ENCODE assay signal across 23 mouse cellular contexts in genomic region chr7:68087496-68087895, GRCm38 (mm10).
DNase-seq lines count a peak whose midpoint lies in the region; ATAC-seq and TF ChIP-seq lines count a peak whose summit lies in the region.
"Had no signal": no experiment of that assay in that cellular context is flagged by ENCODE, and none has a peak within 500 bp of the region (broad histone marks: within the 10 kb centered on the region; RNA-seq: fewer than 3 reads in every experiment).

No protein-coding gene starts in this region.

- H3K27me3 ChIP-seq in hindbrain, embryonic 10.5 days (ENCODE audit: insufficient read depth, poor library complexity, severe bottlenecking): no peaks in the 10 kb centered on the region
- no peaks in the 10 kb centered on the region for H3K27me3 ChIP-seq in hindbrain, embryonic 13.5 days
- H3K27me3 ChIP-seq in CH12.LX (replicated peaks): no peaks in the 10 kb centered on the region
- no peaks in the 10 kb centered on the region for H3K27me3 ChIP-seq in liver, embryonic 11.5 days (replicated peaks; ENCODE audit: control insufficient read depth, insufficient read depth, low read length)
- H3K27me3 ChIP-seq: embryonic facial prominence, embryonic 15.5 days had no signal

- dilution Hi-C loops in CH12.LX (cut with MboI; ENCODE audit: extremely low pct_ligation_motif_present, extremely low pct_unique_long_range_greater_than_20kb, low sequenced_read_pairs): no loop called here

- no peak for ATAC-seq in hindbrain, embryonic 13.5 days (ENCODE audit: low FRiP score)
- peak; percentile 41 for ATAC-seq in megakaryocyte progenitor cell, adult 5-6 weeks (replicated peaks; ENCODE audit: poor library complexity)
- ATAC-seq in liver, embryonic 11.5 days (replicated peaks; ENCODE audit: low FRiP score): no peak
- ATAC-seq: forebrain, embryonic 14.5 days had no signal

- peaks cover 61% of the 10 kb centered on the region for H3K4me1 ChIP-seq in hindbrain, embryonic 10.5 days (replicated peaks)
- peaks cover 77% of the 10 kb centered on the region for H3K4me1 ChIP-seq in hindbrain, embryonic 13.5 days (replicated peaks)
- H3K4me1 ChIP-seq in CH12.LX (ENCODE audit: control insufficient read depth in 1 of 2, insufficient read depth in 2 of 2): peaks cover 17 to 34% of the 10 kb centered on the region in 2 experiments
- peaks cover 71% of the 10 kb centered on the region for H3K4me1 ChIP-seq in liver, embryonic 11.5 days (replicated peaks; ENCODE audit: control insufficient read depth, insufficient read depth, low read length)

- H3K27ac ChIP-seq in hindbrain, embryonic 10.5 days: peak overlapping the region; percentile 50; the same call in 1 of the 2 replicates
- no peak overlapping the region for H3K27ac ChIP-seq in hindbrain, embryonic 13.5 days
- no peak overlapping the region for H3K27ac ChIP-seq in CH12.LX (ENCODE audit: insufficient read depth, low read depth)
- no peak overlapping the region for H3K27ac ChIP-seq in liver, embryonic 11.5 days (ENCODE audit: low read depth, low read length)
- H3K27ac ChIP-seq: embryonic facial prominence, embryonic 15.5 days; forebrain, embryonic 10.5 days; gastrocnemius, adult 2 months; hindbrain, embryonic 14.5 days had no signal

- no peak for DNase-seq in hindbrain, embryonic 10.5 days (ENCODE audit: low spot score)
- DNase-seq in layer of hippocampus, adult 9-11 months: peak; percentile 38
- no peak for DNase-seq in layer of hippocampus, adult 11-12 months (ENCODE audit: low spot score)
- peak; percentile 61 for DNase-seq in CH12.LX (ENCODE audit: extremely low read depth)
- no peak for DNase-seq in liver, embryonic 11.5 days (ENCODE audit: low spot score)
- no peak for DNase-seq in retina, embryonic 14.5 days (ENCODE audit: low spot score)
- DNase-seq: adrenal gland, adult 2 months; adrenal gland, postnatal 25 days; cerebellum, adult 18-20 months; cerebellum, postnatal 10 days; embryo, embryonic 11 days; gastrocnemius, adult 2 months; gastrocnemius, postnatal 25 days; heart, adult 11 months; heart, postnatal 10 days; heart, postnatal 4 days had no signal

- H3K9ac ChIP-seq in hindbrain, embryonic 13.5 days: no peak overlapping the region
- no peak overlapping the region for H3K9ac ChIP-seq in CH12.LX (ENCODE audit: insufficient read depth, low read depth)
- H3K9ac ChIP-seq in liver, embryonic 11.5 days (ENCODE audit: low read depth, low read length): no peak overlapping the region
- H3K9ac ChIP-seq: embryonic facial prominence, embryonic 15.5 days; hindbrain, embryonic 14.5 days had no signal

- WGBS in hindbrain, embryonic 10.5 days: 58% methylated on average over 4 of the region's 4 CpGs
- WGBS in hindbrain, embryonic 13.5 days: 60% methylated on average over 4 of the region's 4 CpGs
- 56% methylated on average over 4 of the region's 4 CpGs for WGBS in liver, embryonic 11.5 days

- TF ChIP-seq EP300 in CH12.LX (IDR thresholded peaks at IDR 0.05; ENCODE audit: low read length): peak; percentile 99

- no peak overlapping the region for H3K4me2 ChIP-seq in hindbrain, embryonic 13.5 days
- H3K4me2 ChIP-seq in CH12.LX (ENCODE audit: insufficient read depth, low read depth, poor library complexity, severe bottlenecking): 0 out of 2 replicates have a peak overlapping the region, but pooled peaks have one; percentile 40
- H3K4me2 ChIP-seq in liver, embryonic 11.5 days: no peak overlapping the region
- H3K4me2 ChIP-seq: embryonic facial prominence, embryonic 15.5 days; hindbrain, embryonic 14.5 days had no signal

- no peak for TF ChIP-seq RAD21 in CH12.LX (IDR thresholded peaks at IDR 0.05; ENCODE audit: low read depth, low read length)

- in situ Hi-C loops in CH12.LX (cut with MboI; ENCODE audit: low pct_ligation_motif_present, low pct_unique_long_range_greater_than_20kb, low sequenced_read_pairs): no loop called here

- TF ChIP-seq CTCF in CH12.LX (conservative IDR thresholded peaks at IDR 0.05 in 1 of 2, IDR thresholded peaks at IDR 0.05 in 1 of 2; ENCODE audit: low read depth in 2 of 2, low read length in 2 of 2): no peak

- no peaks in the 10 kb centered on the region for H3K9me3 ChIP-seq in hindbrain, embryonic 10.5 days
- H3K9me3 ChIP-seq in hindbrain, embryonic 13.5 days: no peaks in the 10 kb centered on the region
- no peaks in the 10 kb centered on the region for H3K9me3 ChIP-seq in CH12.LX (replicated peaks; ENCODE audit: low read length)
- H3K9me3 ChIP-seq in liver, embryonic 11.5 days (ENCODE audit: control insufficient read depth, low read length): no peaks in the 10 kb centered on the region
- H3K9me3 ChIP-seq: embryonic facial prominence, embryonic 15.5 days; forebrain, embryonic 10.5 days had no signal

- no peaks in the 10 kb centered on the region for H3K79me2 ChIP-seq in CH12.LX (replicated peaks; ENCODE audit: control insufficient read depth, extremely low read depth, insufficient read depth, poor library complexity, severe bottlenecking)

- TF ChIP-seq POLR2A in CH12.LX (IDR thresholded peaks at IDR 0.05; ENCODE audit: low read depth, low read length): no peak

- peaks cover 24% of the 10 kb centered on the region; the same call in 1 of the 2 replicates for H3K36me3 ChIP-seq in hindbrain, embryonic 10.5 days
- H3K36me3 ChIP-seq in hindbrain, embryonic 13.5 days: no peaks in the 10 kb centered on the region
- H3K36me3 ChIP-seq in CH12.LX (replicated peaks in 1 of 2; ENCODE audit: control insufficient read depth in 1 of 2, insufficient read depth in 1 of 2, low read length in 1 of 2): no peaks in the 10 kb centered on the region
- H3K36me3 ChIP-seq in liver, embryonic 11.5 days (ENCODE audit: control insufficient read depth, insufficient read depth, low read length): no peaks in the 10 kb centered on the region
- H3K36me3 ChIP-seq: embryonic facial prominence, embryonic 15.5 days had no signal

- H3K4me3 ChIP-seq in hindbrain, embryonic 10.5 days: no peak overlapping the region
- no peak overlapping the region for H3K4me3 ChIP-seq in hindbrain, embryonic 13.5 days
- H3K4me3 ChIP-seq in CH12.LX (replicated peaks in 1 of 3; ENCODE audit: low read depth in 2 of 3, low read length in 2 of 3, poor library complexity in 1 of 3): no peak overlapping the region
- no peak overlapping the region for H3K4me3 ChIP-seq in liver, embryonic 11.5 days (ENCODE audit: low read depth, low read length)
- H3K4me3 ChIP-seq: embryonic facial prominence, embryonic 15.5 days; erythroblast, embryonic 14.5 days; forebrain, embryonic 10.5 days; gastrocnemius, adult 2 months had no signal

TF ChIP-seq in CH12.LX, 34 proteins besides CTCF, POLR2A, EP300 and RAD21:
- peak; percentile 100 for TF ChIP-seq IRF4 (IDR thresholded peaks at IDR 0.05; ENCODE audit: low read depth, low read length)
- peak; percentile 67; the same call in 1 of the 2 replicates for TF ChIP-seq MEF2A (IDR thresholded peaks at IDR 0.05; ENCODE audit: borderline replicate concordance, low read depth, low read length)
- no peak for TF ChIP-seq POLR2AphosphoS2 (IDR thresholded peaks at IDR 0.05; ENCODE audit: low read depth, low read length)
- no peak for TF ChIP-seq ZMIZ1 (IDR thresholded peaks at IDR 0.05; ENCODE audit: low read depth, low read length)
- TF ChIP-seq SIN3A (IDR thresholded peaks at IDR 0.05; ENCODE audit: low read length): no peak
- TF ChIP-seq NELFE (IDR thresholded peaks at IDR 0.05; ENCODE audit: low read depth, low read length): no peak
- TF ChIP-seq TBP (conservative IDR thresholded peaks at IDR 0.05; ENCODE audit: low read depth, low read length): no peak
- TF ChIP-seq USF1 (IDR thresholded peaks at IDR 0.05; ENCODE audit: low read depth, low read length): no peak
- no peak for TF ChIP-seq MXI1 (IDR thresholded peaks at IDR 0.05; ENCODE audit: low read depth, low read length)
- no peak for TF ChIP-seq GABPA (IDR thresholded peaks at IDR 0.05; ENCODE audit: insufficient replicate concordance, low read depth, low read length)
- TF ChIP-seq BHLHE40 (IDR thresholded peaks at IDR 0.05; ENCODE audit: low read depth, low read length): no peak
- peak; percentile 48; the same call in 1 of the 2 replicates for TF ChIP-seq ETS1 (conservative IDR thresholded peaks at IDR 0.05; ENCODE audit: low read depth, low read length)
- TF ChIP-seq USF2 (conservative IDR thresholded peaks at IDR 0.05; ENCODE audit: low read depth, low read length): no peak
- TF ChIP-seq ZNF384 (IDR thresholded peaks at IDR 0.05; ENCODE audit: low read depth, low read length): no peak
- no peak for TF ChIP-seq NRF1 (IDR thresholded peaks at IDR 0.05; ENCODE audit: low read depth, low read length)
- TF ChIP-seq CHD2 (IDR thresholded peaks at IDR 0.05; ENCODE audit: low read length): peak; percentile 50; the same call in 1 of the 2 replicates
- peak; percentile 84 for TF ChIP-seq JUND (conservative IDR thresholded peaks at IDR 0.05; ENCODE audit: low read depth, low read length)
- no peak for TF ChIP-seq HCFC1 (IDR thresholded peaks at IDR 0.05; ENCODE audit: low read depth, low read length)
- TF ChIP-seq TCF12 (IDR thresholded peaks at IDR 0.05; ENCODE audit: low read depth, low read length): peak; percentile 65; the same call in 1 of the 2 replicates
- TF ChIP-seq MAZ (IDR thresholded peaks at IDR 0.05; ENCODE audit: low read depth, low read length): no peak
- TF ChIP-seq ZKSCAN1 (IDR thresholded peaks at IDR 0.05; ENCODE audit: borderline replicate concordance, low read depth, low read length): no peak
- no peak for TF ChIP-seq E2F4 (IDR thresholded peaks at IDR 0.05; ENCODE audit: insufficient replicate concordance, low read depth, low read length)
- peak; percentile 84 for TF ChIP-seq JUN (IDR thresholded peaks at IDR 0.05; ENCODE audit: insufficient read depth, low read depth, low read length)
- no peak for TF ChIP-seq MAFK (IDR thresholded peaks at IDR 0.05; ENCODE audit: insufficient replicate concordance, low read length)
- no peak for TF ChIP-seq ELF1 (IDR thresholded peaks at IDR 0.05; ENCODE audit: low read depth, low read length)
- TF ChIP-seq MYC (IDR thresholded peaks at IDR 0.05; ENCODE audit: low read depth, low read length): no peak
- no peak for TF ChIP-seq ZC3H11A (IDR thresholded peaks at IDR 0.05; ENCODE audit: low read depth, low read length)
- TF ChIP-seq PAX5 (IDR thresholded peaks at IDR 0.05; ENCODE audit: low read length): no peak
- TF ChIP-seq RCOR1 (conservative IDR thresholded peaks at IDR 0.05; ENCODE audit: low read depth, low read length): peak; percentile 82; the same call in 1 of the 2 replicates
- TF ChIP-seq KAT2A (IDR thresholded peaks at IDR 0.05; ENCODE audit: insufficient replicate concordance, low read length): no peak
- no peak for TF ChIP-seq CHD1 (IDR thresholded peaks at IDR 0.05; ENCODE audit: low read depth, low read length)
- no peak for TF ChIP-seq SMC3 (IDR thresholded peaks at IDR 0.05; ENCODE audit: low read depth, low read length)
- TF ChIP-seq MAX (IDR thresholded peaks at IDR 0.05; ENCODE audit: low read length): no peak
- TF ChIP-seq UBTF (IDR thresholded peaks at IDR 0.05; ENCODE audit: low read depth, low read length): no peak

Comparison
In these comparisons a context has a peak if more than half of its experiments do, and no peak if none do; other contexts are left out.
1. DNase-seq: peak in layer of hippocampus, adult 9-11 months (single experiment) and CH12.LX (single experiment); none in hindbrain, embryonic 10.5 days (single experiment), layer of hippocampus, adult 11-12 months (single experiment), liver, embryonic 11.5 days (single experiment) and retina, embryonic 14.5 days (single experiment).